Mouse (Mus musculus): Measurements from ENCODE around the gene Arhgap23. TPM values are rescaled to one million over a fixed set of nuclear protein-coding genes. Genes with fewer than 3 reads are reported as not detected.

The Arhgap23 gene
- polyA plus RNA-seq, 1 experiment from 2014 or later = 7.8 TPM

Other genes starting within 250 kb of the Arhgap23 start
- gene Kpnb1, start 227.7 kb upstream of the Arhgap23 start, polyA plus RNA-seq (2016; fragmentation: Nextera tagmentation; extraction: Ambion mirVana) = 50.6 and 72.2 TPM in 2 replicates
- gene Npepps, start 134.9 kb upstream of the Arhgap23 start, polyA plus RNA-seq (2016; fragmentation: Nextera tagmentation; extraction: Ambion mirVana) = 83.9 and 90.7 TPM in 2 replicates
- 63.7 and 65.8 TPM in 2 replicates for gene Mrpl45, start 99.8 kb upstream of the Arhgap23 start, polyA plus RNA-seq (2016; fragmentation: Nextera tagmentation; extraction: Ambion mirVana)
- 0.04 and 0.12 TPM in 2 replicates for gene Gpr179, start 63.5 kb upstream of the Arhgap23 start, polyA plus RNA-seq (2016; fragmentation: Nextera tagmentation; extraction: Ambion mirVana)
- 3.2 and 3.4 TPM in 2 replicates for gene Socs7, start 53.0 kb upstream of the Arhgap23 start, polyA plus RNA-seq (2016; fragmentation: Nextera tagmentation; extraction: Ambion mirVana)
- gene 4933428G20Rik, start 84.8 kb downstream of the Arhgap23 start, polyA plus RNA-seq (2016; fragmentation: Nextera tagmentation; extraction: Ambion mirVana) = 1.3 TPM in 2 replicates
- gene Srcin1, start 160.7 kb downstream of the Arhgap23 start, polyA plus RNA-seq (2016; fragmentation: Nextera tagmentation; extraction: Ambion mirVana) = 0.05 and 0.14 TPM in 2 replicates
- 1.9 and 8.5 TPM in 2 replicates for gene Epop, start 214.2 kb downstream of the Arhgap23 start, polyA plus RNA-seq (2016; fragmentation: Nextera tagmentation; extraction: Ambion mirVana)
- 1.7 and 2.2 TPM in 2 replicates for gene Mllt6, start 247.9 kb downstream of the Arhgap23 start, polyA plus RNA-seq (2016; fragmentation: Nextera tagmentation; extraction: Ambion mirVana)